Mouse (Mus musculus): ENCODE measurements around the gene Pitpnm3.

Gene Pitpnm3

DNA sequence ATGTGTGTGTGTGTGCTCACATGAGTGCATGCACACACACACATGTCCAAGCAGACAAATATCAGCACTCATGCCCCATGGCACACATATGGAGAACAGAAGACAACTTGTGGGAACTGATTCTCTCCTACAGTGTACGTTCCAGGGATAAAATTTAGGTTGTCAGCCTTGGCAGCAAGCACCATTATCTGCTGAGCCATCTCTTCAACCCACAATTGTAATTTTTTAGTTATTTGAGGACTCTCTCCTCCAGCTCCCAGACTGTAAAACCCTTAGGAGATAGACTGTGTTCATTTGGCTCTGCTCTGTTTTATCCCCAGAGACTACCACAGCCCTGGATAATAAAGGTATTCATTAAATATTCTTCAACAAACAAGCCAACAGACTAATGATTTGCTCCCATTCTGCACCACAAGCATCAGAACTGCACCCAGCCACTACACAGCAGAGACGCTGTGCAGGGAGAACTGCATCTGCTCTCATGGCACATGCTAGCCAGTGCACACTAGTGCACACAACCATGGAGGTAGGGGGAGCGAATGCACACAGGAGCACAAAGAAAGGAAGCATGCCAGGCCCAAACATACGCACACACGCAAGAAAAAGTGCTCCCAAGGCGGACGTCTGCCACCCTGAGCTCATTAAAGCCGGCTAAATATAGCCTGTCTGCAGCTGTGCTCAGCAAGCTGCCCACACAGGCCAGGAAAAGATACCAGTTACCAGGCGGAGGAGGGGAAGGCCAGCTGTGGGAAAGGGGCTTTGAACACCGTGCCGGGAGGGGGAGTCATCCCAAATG is 49.1 kb downstream of the Pitpnm3 start:
- no peak for DNase-seq

DNA sequence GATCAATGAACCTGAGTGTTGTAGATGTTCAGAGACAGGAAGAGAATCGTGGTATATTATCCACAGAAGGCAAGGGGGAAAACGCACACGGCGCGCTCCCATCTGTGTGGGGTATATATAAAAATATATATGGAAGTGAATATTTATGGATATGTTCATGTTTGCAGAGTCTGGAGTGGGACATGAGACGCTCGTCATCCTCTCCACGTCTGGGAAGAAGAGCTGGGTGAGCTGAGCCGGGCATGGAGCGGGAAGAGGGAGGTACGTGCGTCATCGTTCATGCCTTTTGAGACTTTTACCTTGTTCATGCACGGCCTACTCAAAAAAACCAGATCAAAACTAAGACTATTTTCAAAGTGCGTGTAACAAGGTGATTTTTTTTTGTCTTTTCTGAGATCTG is 51.2 kb downstream of the Pitpnm3 start:
- DNase-seq, result no peak

GRCm38 (mm10) chr11:72082601-72083000 is 53.0 kb downstream of the Pitpnm3 start:
- no peak for DNase-seq

DNA sequence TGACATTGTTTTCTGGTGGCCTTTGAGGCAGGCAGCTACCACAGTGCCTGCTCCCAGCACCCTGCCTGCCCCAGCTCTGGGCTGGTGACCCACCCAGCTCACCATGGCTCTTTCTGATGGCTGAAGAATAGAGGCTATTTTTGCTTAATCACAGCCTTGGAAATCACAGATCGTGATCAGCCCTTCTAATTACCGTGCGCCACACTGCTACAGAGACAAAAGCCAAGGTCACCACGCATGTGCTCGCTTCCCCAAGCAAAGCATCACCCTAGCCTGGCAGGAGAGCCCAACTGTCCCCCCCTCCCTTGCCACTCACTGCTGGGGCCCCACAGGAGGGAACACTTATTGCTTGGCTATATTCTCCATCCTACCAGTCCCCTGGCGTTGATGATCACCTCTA is 55.1 kb downstream of the Pitpnm3 start:
- DNase-seq, result no peak

- no peak for DNase-seq
Measured at GRCm38 (mm10) chr11:72078647-72079046, 56.9 kb downstream of the Pitpnm3 start.

GRCm38 (mm10) chr11:72078056-72078455 is 57.5 kb downstream of the Pitpnm3 start:
- no peak for DNase-seq

GRCm38 (mm10) chr11:72074230-72074629 is 61.3 kb downstream of the Pitpnm3 start:
- DNase-seq, result no peak

DNA sequence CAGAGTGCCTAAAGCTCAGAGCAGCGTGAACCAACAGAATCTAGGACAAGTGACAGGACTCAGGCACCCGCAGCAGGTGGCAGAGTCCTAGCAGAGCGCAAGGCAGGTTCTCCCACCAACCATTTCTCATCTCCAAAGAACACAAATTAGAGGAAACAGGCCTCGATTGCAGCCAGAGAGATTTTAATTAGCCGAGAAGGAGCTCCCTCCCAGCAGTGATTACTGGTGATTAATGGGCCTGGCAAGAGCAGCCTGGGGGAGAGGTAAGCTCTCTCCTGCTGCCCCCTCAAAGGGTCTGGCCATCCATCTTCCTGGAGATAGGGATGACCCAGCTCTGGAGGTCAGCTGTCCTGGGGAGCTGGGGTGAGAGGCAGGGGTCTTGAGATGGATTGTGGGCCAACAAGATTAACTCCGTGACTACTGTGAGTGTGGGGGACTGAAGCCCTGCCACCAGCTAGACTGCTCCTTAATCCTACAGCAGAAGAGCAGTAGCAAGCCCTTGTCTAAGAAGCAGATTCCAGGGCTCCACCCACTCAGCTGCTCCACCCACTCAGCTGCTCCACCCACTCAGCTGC is 63.2 kb downstream of the Pitpnm3 start:
- DNase-seq, result no peak

DNA sequence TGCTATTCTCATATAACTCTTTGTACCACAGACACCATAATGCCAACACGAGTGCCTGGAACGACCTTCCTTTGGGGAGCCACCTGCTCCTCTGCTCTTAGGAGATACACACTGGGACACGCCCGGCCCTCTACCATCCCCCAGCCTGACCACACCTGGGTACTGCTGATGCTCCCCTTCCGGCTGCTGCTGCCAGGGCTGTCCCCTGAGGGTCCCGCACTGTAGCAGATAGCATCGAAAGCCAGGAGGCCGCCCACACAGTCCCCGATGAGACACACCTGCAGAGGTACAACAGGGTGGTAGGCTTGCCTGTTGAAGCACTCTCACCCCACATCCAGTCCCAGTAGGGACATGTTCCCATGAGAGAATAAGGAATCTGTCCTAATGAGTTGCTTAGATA is 64.8 kb downstream of the Pitpnm3 start:
- no peak for DNase-seq

- no peak for DNase-seq
Measured at GRCm38 (mm10) chr11:72068026-72068425, 67.6 kb downstream of the Pitpnm3 start.

DNA sequence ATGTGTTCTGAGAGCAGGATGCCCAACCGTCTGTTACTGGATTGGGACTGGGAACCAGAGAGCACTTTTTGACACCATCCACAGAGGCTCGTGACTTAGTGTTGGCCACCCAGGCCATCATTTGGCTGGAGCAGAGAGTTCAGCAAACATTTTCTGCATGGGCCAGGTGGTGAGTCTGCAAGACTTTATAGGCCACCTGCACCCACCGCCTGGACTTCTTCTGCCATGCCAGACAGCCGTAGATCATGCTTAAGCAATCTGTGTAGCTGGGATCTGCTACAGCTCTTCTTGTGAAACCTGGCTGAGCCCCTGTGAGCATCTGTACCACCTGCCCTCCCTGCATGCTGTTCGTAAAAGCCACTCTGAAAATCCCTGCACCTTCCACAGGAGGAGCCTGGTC is 68.3 kb downstream of the Pitpnm3 start:
- no peak for DNase-seq

GRCm38 (mm10) chr11:72066330-72066729 is 69.2 kb downstream of the Pitpnm3 start:
- DNase-seq, result peak; percentile 51

- DNase-seq, result no peak
Measured at GRCm38 (mm10) chr11:72065103-72065502, 70.5 kb downstream of the Pitpnm3 start.

- DNase-seq, result no peak
Measured at GRCm38 (mm10) chr11:72064414-72064813, 71.2 kb downstream of the Pitpnm3 start.

DNA sequence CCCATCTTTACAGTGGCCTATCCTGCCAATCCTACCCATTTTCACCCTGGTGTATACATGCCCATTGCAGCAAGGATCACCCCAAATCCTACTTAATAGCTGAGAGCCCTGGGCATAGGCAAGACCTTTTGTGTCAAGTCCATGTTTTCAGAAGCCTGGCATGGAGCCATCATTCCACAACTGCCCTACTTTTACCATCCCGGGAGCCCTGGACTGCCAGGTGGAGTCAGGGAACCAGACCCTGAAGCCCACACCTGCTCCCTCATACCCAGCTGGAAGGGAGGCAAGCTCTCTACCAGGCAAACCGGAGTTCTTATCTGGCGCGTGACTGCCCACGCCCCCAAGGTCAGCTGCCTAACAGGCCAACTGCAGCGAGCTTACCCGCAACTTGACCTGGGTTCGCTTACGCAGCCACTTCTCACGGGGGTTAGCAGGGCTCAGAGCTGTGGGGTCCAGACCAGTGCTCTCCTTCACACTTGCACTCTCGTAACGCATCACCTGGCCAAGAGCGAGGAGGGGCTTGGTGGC is 74.4 kb downstream of the Pitpnm3 start:
- no peak for DNase-seq

- DNase-seq, result no peak
Measured at GRCm38 (mm10) chr11:72060416-72060815, 75.2 kb downstream of the Pitpnm3 start.

- DNase-seq, result no peak
Measured at GRCm38 (mm10) chr11:72057166-72057565, 78.4 kb downstream of the Pitpnm3 start.

GRCm38 (mm10) chr11:72055176-72055575 is 80.4 kb downstream of the Pitpnm3 start:
- no peak for DNase-seq

- DNase-seq, result peak; percentile 85
Measured at GRCm38 (mm10) chr11:72052636-72053035, 82.9 kb downstream of the Pitpnm3 start.

GRCm38 (mm10) chr11:72052221-72052620 is 83.4 kb downstream of the Pitpnm3 start:
- no peak for DNase-seq

DNA sequence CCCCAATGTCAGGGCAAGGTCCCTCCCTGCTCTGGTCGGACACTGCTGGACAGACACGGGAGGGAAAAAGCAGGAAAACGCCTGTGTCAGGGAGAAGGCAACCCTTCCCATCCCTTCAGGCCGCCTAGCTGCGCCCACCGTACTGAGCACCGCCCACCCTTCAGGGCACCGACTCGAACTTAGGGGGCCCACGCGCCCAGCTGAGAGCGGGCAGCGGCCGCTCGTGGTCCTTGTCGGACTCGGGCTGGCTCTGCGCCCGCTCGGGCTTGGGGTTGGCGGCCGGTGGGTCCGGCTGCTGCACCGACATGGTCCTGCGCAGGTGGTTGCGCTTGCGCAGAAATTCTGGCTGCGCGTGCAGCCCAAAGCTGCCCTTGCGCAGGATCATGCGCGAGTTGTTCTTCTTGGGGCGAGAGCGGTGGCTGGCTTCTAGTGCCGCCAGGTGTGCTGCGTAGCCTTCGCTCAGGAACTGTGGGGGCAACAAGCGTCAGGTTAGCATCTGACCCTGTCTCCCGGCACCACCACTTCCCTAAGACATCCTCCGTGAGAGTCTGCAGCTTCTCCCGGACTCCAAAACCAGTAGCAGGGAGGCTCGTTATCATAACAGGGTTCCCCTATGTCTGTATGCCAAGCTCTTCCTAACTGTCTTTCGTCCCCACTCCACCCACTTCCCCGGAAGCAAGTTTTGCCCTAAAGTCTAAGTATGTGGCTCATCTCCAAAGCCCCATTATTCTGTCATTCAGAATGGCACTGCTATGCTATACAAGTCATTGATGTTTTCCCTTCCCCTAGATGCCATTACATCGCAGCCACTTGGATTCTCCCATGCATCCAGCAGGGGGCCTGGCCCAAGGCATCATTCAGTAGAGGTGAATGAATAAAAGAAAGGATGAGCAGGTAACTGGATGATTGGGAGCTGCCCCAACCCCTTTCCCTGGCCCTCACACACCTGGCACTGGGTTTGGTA is 84.4 kb downstream of the Pitpnm3 start:
- peak; percentile 20 for DNase-seq

DNA sequence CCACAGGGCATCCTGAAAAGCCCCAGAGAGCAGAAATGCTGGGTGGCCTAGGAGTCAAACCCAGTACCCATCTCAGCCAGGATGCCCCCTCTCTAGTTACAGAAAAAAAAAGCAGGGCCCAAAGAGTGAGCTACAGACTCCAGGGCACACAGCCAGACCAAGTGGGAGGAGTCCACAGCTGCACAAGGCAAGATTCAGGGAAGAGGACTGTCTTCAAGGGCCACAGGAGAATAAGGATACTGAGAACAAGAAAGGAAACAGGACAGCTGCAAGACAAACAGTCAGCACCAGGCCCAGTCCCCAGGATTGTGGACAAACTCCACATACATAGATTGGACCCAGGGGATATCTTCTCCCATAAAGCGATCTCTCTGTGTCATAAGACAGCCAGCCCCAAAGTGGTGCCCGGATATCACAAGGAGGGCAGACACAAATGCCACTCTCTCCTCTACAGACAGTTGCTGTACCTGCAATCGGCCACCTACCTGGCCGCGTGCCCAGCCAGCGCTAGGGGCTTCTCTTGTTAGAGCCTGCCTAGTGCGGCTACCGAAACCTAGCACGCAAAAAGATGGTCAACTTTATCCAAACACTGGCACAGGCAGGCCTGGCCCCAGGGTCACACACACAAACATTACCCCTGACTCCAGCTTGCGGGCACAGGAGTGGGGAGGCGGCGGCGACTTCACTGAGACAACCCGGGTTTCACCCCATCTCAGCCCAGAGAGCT is 85.2 kb downstream of the Pitpnm3 start:
- DNase-seq, result no peak
